Mouse (Mus musculus) gastrocnemius, postnatal 4 days (tissue): ENCODE data around the gene Dcaf5. TPM values are rescaled to one million over a fixed set of nuclear protein-coding genes. Genes with fewer than 3 reads are reported as not detected.

Experiments
- DNase-seq, 2 experiments: peaks; one replicate each; pipeline ENCODE4 v3.0.0; 2021 to 2022; ENCODE audit warnings: low spot score in 2 of 2, mixed read lengths in 2 of 2
- total RNA-seq, 2 experiments: library from RNA; stranded (reverse); gene quantifications; 2 replicates each; pipeline ENCODE4 v1.2.3; 2021

The Dcaf5 gene
- total RNA-seq, 2 experiments from 2014 or later, result 33.5 to 39.1 TPM

DNA sequence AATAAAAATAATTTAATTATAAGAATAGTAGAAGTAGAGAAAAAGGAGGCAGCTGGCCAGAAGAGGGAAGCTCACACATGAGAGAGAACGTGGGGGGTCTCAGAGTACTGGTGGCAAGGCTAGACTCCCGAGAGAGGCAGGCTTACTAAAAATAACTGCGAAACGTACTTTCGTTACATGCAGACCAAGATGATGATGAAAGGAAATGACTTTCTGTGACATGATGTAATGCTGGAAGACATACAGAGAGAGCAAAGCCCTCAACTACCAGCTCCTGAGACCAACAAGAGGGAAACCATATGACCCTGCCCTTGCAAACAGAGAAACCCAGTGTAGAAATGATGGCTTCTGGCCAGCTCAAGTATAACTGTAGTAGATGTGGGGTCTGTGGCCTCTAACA, 76.1 kb downstream of the Dcaf5 start:
- no peak for DNase-seq

DNA sequence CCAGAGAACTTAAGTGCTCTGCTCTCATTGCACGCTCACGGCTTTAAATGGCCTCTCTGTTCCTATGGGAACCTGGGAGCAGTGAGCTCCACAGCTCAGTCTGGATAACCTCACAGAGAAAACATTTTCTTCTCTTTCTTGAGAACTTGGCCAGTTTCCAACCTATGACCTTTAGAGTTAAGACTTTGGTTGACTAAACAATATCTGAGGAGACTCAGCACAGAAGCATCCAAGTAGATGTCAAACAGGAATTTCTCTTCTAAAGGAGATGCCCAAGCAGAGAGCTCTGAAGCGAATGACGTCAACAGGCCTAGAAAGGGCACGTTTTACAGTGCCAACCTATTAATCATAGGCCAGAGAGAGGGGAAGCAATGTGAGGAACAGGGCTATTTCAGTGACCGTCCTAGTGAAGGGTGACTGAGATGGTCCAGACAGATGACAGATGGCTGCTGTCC, 91.6 kb downstream of the Dcaf5 start:
- DNase-seq, result no peak

DNA sequence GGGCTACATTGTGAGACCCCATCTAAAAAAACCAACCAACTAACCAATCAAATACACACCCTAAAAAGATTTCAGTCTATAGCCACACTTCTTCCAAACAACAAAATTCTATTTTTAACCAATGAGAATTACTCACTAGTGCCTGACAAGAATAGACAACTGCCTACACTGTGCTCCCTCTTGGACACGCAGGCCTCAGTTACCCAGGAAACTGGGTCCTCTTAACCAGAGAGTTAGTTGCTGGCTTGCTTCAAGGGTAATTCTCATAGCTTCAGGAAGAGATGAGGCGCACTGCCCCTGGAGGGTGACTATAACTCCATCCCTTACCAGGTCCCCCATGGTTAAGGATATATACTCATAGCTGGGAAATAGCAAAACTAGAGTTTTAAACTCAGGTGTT, 95.5 kb downstream of the Dcaf5 start:
- DNase-seq, result no peak

DNA sequence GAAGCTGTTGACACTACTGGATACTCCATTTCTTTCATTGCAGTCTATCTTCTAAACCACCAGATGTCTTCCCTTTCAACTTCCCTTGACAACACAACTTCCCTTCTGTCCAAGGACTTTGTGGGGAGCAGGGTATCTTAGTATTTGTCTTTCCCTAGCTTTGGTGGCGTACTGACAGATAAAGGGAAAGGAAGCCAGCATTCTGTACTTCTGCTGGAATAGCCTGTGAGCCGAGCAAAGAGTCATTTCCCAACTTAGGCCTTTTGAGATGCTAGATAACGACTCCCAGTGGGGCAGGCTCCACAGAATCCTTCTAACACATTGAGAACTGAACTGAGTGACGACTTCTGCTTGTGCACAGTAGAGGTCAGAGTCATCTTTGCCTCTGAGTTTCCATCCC, 102.2 kb downstream of the Dcaf5 start:
- DNase-seq, result no peak

DNA sequence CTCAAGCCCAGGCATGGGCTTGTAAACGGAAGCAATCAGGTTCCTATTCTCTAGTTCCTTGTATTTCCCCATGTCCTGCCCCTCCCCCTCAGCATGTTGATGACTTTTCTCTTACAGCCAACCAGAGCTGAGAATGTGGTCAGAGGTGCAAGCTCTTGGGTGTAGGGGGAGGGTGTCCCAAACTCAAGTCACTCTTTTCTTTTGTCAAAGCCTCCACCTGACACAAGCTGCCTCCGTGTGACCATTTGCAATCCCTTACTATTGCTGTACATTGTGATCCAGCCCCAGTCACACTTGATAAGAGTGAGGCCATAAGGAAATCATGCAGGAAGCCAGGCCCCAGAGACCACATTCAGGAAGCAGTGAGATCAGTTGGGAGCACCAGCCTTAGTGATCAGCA, 104.8 kb downstream of the Dcaf5 start:
- DNase-seq, result no peak

DNA sequence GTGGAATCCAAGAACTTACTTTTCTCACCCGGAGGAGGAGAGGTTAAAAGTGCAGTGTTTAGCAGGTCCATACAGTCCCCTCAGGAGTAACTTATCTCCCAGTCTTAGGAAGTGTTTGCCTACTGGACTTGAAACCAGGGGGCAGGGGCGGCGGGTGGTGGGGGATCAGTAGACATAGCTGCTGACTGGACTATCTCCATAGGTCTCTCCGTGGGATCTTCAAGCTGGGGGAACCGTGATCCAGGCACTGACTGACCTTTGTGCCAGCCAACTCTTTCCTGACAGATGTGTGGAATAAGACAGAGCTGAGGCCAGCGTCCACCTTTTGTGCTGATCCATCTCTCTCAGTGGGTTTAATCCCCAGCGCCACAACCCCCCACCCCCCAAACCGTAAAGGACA, 105.6 kb downstream of the Dcaf5 start:
- DNase-seq, result no peak

DNA sequence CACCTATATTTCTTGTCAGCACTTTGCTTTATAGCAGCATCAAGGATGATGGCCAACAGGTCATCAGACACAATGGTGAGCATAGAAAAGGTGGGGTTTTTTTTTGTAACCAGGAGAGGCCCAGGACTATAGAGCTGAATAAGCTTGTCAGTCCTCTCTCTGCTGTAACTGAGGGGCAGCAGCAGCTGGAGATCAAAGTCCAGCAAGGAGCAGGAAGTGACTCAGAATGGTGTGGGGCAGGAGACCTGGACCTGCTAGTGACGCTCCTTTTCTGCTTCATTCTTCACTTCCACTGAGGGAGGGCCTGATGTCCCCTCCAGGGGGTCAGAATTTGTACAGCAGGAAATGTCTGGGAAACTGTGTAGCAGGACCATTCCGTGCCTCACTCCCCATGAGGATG, 106.8 kb downstream of the Dcaf5 start:
- DNase-seq, result no peak

DNA sequence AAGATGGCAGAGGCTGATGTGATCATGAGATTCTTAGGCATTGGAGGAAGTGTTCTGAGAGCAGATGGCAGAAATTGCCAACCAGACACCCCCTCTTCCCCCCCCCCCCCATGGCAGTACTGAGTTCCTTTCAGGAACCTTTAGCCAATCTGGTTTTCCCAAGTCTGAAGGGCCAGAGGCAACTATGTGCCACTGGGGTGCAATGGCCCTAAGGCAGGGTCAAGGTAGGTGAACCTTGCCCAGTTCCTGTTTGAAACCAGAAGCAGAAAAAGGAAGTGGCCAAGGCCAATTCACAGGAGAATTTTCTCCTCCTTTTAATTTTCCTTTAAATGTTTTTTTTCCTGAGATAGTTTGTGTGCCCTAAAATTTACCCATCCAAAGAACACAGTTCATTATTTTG, 110.4 kb downstream of the Dcaf5 start:
- no peak for DNase-seq

DNA sequence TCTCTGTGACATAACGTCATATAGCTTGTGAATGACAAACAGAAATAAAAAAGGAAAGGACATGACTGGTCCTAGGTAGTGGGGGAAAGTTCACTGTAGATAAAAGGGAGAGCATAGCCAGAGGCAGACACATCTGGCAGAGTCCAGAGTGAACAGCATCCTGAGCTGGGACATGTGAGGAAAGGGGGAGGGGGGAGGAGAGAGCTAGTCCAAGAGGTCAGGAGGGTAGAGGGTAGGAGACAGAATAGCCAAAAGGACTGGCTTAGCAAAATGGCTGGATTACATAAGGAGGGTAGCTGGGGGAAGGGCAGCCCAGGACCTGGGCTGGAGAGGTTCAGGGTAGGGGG, 111.6 kb downstream of the Dcaf5 start:
- DNase-seq, result no peak

DNA sequence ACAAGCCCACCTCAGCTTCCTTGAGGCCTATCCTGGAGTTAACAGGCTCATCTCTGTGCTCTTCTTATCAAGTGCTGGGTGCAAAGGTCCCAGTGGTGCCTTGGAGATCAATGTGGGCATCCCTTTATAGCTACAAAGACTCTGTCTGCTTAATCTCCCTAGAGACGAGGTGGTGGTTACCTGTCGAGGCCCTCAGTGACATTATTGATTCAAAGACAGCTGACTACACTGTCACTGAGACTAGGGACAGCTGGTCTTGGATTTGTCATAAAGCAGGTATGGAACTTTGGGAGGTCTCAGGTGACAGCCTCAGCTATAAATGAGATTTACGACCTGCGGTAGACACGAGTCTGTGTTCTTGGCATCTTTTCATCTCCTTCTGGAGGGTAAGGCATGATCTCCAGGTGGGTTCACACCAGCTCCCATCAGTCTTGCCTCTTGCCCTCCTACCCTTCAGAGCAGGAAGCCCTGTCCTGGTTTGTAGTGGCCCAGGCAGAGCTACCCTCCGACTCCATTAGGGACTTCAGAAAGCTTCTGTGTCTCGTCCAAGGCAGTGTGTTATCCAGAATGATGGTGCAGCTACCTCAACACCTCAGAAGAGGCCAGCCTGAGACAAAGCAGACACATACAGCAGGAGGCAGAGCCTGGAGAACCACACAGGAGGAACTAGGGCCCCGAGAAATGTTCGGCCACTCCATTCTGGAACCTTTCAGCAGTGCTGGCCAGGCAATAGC, 112.2 kb downstream of the Dcaf5 start:
- no peak for DNase-seq

DNA sequence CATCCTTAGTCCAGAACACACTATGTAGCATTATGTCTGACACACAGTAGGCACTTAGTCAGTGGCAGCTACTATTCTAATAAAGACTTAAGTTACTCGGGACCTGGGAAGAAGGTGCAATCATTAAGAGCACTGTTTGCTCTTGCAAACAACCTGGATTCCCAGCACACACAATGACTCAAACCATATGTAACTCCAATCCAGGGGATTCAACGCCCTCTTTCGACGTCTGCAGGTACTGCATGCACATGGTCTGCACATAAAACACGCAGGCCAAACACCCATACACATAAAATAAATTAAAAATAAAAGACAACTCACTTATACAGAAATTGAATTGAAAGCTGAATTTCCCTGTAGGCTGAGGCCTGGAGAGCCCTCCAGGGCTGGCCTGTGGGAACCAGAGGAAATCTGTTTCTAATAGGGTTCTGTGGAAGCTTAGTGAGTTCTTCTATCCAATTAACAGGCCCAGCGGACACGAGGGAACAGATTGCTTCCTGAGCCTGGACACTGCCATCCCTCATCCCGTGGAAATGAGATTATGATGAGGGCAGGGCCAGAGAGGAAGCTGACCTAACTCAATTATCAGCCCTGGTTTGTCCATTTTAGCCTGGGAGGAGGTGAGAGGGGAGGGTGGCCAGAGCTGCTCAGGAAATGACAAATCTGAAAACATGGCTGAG, 112.9 kb downstream of the Dcaf5 start:
- DNase-seq, result no peak

DNA sequence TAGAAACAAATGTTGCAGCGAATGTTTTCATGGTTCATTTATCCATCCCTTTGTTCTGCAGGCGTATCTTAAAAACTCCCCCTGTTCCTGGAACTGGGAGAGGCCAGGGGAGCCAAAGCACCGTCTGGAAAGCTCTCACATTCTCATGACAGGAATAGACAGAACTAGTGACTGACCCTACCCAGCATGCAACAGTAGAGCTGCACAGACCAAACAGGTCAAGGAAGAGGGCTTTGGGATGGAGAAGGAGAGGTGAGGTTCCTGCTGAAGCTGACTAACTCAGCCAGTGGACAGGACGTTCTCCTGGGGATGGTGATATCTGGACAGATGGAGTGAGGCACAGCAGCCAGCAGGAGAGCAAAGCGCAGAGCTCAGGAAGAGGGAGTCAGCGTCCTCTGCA, 113.9 kb downstream of the Dcaf5 start:
- DNase-seq, result no peak

DNA sequence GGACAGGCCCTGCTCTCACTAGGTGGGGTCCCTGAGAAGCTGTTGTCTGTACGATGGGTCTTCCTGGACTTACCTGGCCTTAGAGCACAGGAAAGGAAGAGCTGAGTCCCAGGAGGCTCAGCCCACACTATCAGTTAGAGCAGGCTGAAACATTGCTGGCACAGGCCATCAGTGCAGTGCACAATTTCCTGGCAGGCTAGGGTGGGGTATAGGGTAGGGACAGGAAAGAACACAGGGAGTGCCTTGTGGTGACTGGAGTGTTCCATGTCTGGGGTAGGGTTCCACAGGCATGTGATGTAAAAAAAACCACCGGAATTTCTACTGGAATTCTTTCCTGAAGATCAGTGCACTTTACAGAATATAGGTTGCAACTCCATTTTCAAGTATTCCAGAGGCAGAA, 117.3 kb downstream of the Dcaf5 start:
- no peak for DNase-seq

DNA sequence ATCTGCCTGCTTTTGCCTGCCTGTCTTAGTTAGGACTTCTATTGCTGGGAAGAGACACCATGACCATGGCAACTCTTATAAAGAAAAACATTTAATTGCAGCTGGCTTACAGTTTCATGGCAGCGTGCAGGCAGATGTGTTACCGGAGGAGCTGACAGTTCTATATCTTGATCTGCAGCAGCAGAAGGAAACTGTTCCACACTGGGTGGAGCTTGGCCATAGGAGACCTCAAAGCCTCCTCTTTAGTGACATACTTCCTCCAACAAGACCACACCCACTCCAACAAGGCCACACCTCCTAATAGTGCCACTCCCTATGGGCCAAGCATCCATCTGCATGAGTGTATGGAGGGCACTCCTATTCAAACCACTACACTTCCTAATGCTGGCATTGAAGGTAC, 121.1 kb downstream of the Dcaf5 start:
- DNase-seq, result no peak

DNA sequence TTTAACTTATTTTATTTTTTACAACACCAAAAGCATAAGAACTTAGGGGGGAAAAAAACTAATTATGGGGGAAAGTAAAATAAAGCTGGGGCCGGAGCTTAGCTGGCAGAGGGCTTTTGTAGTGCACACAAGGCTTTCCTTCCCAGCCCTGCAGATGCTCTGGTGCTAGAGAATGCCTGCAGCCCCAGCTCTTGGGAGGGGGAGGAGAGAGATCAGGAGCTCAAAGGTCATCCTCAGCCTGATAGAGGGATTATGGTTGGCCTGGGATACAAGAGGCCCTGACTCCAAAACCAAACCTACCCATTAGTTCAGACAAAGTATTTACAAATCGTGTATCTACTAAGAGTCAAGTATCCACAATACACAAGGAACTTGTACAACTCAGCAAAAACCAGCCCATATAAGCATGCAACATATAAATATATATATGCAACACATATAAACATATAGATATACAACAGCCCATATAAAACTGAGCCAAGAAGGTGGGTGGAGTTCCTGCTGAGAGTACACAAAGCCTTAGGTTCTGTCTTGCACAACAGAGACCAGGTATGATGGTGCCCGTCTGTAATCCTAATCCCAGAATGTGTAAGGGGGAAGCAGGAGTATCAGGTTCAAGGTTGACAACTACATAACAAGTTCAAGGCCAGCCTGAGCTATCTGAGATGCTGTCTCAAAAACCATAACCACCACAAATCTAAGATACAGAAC, 124.3 kb downstream of the Dcaf5 start:
- DNase-seq, result no peak

DNA sequence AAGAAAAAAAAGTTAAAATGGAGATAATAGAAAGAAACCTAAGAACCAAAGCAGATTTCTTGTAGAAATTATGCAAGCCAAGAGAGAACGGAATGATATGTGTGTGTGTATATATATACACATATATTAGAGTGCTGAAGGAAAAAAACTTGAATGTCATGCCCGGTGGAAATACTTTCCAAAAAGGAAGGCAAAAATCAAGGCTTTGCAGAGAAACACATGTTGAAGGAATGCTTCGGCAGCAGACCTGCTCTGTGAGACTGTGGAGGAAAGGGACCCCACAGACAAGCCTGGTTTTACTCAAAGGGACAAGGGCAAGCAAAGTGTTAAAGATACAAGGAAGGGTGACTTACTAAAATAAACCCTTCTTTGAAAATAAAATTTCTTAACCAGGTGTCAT, 128.8 kb downstream of the Dcaf5 start:
- no peak for DNase-seq

DNA sequence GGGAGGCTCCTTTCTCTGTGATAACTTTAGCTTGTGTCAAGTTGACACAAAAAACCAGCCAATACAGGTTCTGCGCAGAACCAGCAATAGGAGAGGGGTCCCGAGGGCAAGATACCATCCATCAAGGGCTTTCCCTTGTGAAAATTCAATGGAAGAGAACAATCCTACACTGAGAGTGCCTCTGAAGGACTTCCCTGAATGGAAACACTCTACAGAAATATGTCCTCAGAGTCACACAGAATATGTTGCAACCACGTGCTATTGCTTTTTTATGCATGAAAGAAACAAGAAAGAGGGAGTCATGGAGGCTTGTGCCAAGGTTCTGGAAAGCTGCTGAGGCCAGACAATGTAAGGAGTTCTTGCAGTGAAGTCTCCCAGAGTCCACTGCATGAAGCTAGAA, 131.9 kb downstream of the Dcaf5 start:
- no peak for DNase-seq

DNA sequence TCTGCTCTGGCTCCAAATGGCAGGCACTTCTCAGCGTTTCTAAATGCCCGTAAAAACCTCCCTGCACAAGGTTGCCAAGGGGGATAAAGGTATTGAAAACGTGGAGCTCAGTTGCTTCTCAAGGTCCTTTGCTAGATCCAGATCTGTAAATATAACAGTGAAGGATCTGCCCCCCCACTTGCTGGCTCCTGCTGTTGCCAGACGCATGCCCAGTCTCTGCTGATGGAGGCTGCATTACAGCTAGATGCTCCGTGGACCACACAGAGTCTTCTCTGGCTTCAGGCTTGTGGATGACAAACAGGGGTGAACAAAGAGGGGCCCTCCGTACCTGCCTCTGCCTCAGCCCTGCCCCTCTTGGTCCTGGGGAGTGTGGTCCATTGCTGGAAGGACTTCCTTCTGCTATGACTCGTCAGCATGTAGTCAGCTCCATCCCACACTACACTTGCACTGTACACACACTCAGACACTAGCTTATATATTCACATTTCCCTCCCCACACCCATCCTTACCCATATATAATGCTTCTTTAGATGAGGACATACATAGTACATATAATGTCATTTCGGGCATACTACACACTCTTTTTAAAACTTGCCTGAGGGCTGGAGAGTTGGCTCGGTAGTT, 135.5 kb downstream of the Dcaf5 start:
- DNase-seq, result no peak

DNA sequence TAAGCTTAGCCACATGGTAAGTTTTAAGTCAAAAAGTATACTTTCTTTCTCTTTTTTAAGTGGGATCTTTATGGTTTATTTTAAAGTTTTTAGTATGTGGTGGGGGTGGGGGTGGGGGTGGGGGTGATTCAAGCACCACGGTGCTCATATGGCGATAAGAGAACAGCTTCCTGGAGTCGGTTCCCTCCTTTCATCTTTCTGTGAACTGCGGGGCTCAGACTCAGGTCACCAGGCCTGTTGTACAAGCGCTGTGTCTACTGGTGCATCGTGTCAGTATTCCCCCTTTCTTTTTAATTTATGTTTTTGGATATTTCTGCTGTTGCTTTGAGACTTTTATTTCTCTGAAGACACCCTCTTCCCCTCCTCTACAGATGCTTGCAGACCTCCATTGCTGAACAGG, 137.7 kb downstream of the Dcaf5 start:
- no peak for DNase-seq

DNA sequence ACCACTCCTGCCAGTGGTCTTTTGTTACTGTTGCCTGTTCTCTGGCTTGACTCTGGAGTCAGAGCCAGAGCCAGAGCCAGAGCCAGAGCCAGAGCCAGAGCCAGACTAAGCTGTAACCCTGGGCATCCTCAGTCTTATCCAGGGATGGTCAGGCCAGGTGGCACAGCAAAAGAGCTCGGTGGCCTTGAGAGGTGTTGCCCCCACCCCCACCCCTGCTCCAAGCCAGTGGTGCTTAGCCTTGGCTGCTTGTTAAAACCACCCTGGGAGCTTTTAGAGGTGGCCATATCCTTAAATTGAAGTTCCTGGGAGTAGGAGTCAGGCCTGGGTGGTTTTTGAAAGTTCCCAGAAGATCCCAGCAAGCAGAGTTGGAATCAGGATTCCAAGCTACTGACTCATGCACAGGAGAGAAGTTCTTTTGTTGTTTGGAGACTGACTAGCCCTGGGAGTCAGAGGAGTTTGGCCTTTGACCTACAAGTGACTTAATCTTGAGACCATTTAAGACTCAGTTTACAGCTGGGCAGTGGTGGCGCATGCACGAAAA, 144.4 kb downstream of the Dcaf5 start:
- DNase-seq, result no peak

DNA sequence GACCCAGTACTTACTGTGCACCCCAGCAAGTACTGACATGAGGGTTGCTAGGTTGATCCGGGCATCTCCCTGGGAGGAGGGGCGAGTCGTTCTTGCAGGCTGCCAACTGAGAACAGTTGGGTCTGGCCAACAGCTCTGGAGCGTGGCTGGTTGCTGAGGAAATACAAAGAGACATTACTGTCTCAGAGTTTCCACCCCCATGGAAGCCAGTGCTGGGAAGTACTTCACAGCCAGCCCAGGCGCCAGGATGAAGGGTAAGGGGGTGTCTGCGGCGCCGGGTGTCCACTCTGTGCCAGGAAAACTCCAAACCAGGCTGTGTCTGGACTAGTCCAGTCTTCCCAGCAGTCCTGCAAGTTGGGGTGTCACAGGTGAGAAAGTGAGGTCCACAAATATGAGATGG, 145.4 kb downstream of the Dcaf5 start:
- DNase-seq, result no peak

DNA sequence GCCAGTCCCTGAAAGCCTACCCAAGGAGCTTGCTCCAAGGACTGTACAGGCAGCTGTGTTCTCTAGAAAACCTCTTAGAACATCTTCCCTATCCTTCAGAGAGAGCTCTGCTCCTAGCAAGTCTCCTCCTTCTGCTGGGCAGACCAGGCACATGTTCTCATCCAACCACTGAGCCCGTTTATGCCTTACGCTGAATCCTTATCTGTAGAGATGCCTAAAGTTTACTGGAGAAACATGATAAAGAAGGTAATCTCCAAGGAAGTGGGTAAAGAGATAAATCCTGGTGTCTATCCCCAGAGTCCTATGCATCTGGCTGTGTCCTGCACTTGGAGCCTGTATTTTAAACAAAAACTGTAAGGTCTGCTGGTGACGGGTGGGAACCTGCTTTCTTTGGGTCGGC, 145.9 kb downstream of the Dcaf5 start:
- DNase-seq, result no peak
